Mouse (Mus musculus): ENCODE measurements around the gene Ccr10.

DNA sequence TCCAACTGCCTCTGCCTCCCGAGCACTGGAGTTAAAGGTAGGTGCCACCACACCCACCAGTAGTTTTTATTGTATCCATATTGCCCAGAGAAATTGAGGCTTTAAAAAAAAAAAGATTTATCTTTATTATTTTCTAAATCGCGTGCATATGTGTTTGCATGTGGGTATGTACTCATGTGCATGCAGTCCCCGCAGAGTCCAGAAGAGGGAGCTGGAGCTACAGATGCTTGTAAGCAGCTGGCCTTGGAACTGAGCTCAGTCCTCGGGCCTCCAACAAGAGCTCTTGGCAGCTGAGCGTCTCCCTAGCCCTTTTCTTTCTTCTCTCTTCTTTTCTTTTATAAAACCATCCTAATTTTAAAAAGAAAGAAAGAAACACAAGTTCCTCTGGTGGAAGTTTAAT is 43.5 kb downstream of the Ccr10 start:
- no peak for TF ChIP-seq POLR2A (IDR thresholded peaks at IDR 0.05; ENCODE audit: insufficient read depth, low read length)
- TF ChIP-seq CTCF (IDR thresholded peaks at IDR 0.05; ENCODE audit: low read depth, low read length), result peak; percentile 65
- TF ChIP-seq EP300 (IDR thresholded peaks at IDR 0.05; ENCODE audit: insufficient read depth, low read depth, low read length), result no peak

All from ES-Bruce4 (cell line).